Mouse (Mus musculus) olfactory bulb, adult 2 months (tissue): ENCODE data around the gene Tpte. TPM values are rescaled to one million over a fixed set of nuclear protein-coding genes. Genes with fewer than 3 reads are reported as not detected.
A peak's percentile ranks its signal among the peaks of the same experiment; 100 is the strongest.

Experiments
- H3K27ac ChIP-seq: fragments of 200-500 bp; 2 replicates; pipeline ENCODE4 v1.5.1; 2012; ENCODE audit warnings: low read depth, low read length; ENCODE audit not compliant: insufficient read depth
- H3K4me1 ChIP-seq: fragments of 200-500 bp; 2 replicates; pipeline ENCODE4 v1.6.1; 2012; ENCODE audit warnings: low read length; ENCODE audit not compliant: control insufficient read depth, insufficient read depth
- H3K4me3 ChIP-seq: fragments of 200-500 bp; 2 replicates; pipeline ENCODE4 v1.5.1; 2012; ENCODE audit warnings: mild to moderate bottlenecking, low read depth, low read length, moderate library complexity; ENCODE audit not compliant: insufficient read depth
- CTCF ChIP-seq: fragments of 200-500 bp; IDR thresholded peaks from 2 replicates; pipeline ENCODE4 v1.5.1; 2012; ENCODE audit warnings: low read depth, mild to moderate bottlenecking, low read length, moderate library complexity; ENCODE audit not compliant: insufficient read depth
- POLR2A ChIP-seq: fragments of 200-500 bp; IDR thresholded peaks from 2 replicates; pipeline ENCODE4 v1.6.1; 2012; ENCODE audit warnings: mild to moderate bottlenecking, low read depth, low read length, moderate library complexity; ENCODE audit not compliant: insufficient read depth
- whole genome bisulfite sequencing: fragments of 180-500 bp; shearing (Covaris S2); methylation state at CpG from one replicate; pipeline ENCODE4 v1.1.7; 2018; 5-methylcytosine and 5-hydroxymethylcytosine counted together
- polyA plus RNA-seq: library from polyadenylated mRNA; stranded (reverse); fragments of >200 nt; gene quantifications from 2 replicates; pipeline ENCODE4 v1.2.4, GENCODE M21; 2012; ENCODE audit warnings: low replicate concordance; ENCODE audit not compliant: missing spikeins, insufficient read depth, insufficient read length

Tpte gene
- polyA plus RNA-seq, 1 experiment = not detected

GRCm38 (mm10) chr8:22335426-22335825 lies 52.2 kb downstream of the Tpte start:
- Histone ChIP-seq H3K4me3 (no peak overlapping the region), H3K27ac (no peak overlapping the region), H3K4me1 (no peaks in the 10 kb centered on the region)
- 94% methylated on average over 13 of the region's 13 CpGs for WGBS
- TF ChIP-seq CTCF (no peak), POLR2A (no peak)

GRCm38 (mm10) chr8:22359359-22359758 lies 76.1 kb downstream of the Tpte start:
- no peak overlapping the region for H3K4me3 ChIP-seq
- no peak overlapping the region for H3K27ac ChIP-seq
- no peaks in the 10 kb centered on the region for H3K4me1 ChIP-seq
- TF ChIP-seq POLR2A = no peak
- no peak for TF ChIP-seq CTCF
- WGBS = 85% methylated on average over 6 of the region's 6 CpGs

- TF ChIP-seq CTCF = no peak
- no peak for TF ChIP-seq POLR2A
- 89% methylated on average over 6 of the region's 6 CpGs for WGBS
- H3K4me3 ChIP-seq = no peak overlapping the region
- H3K27ac ChIP-seq = no peak overlapping the region
- H3K4me1 ChIP-seq = no peaks in the 10 kb centered on the region
Observed at GRCm38 (mm10) chr8:22359882-22360281, 76.6 kb downstream of the Tpte start.

GRCm38 (mm10) chr8:22376311-22376710 lies 93.1 kb downstream of the Tpte start:
- no peaks in the 10 kb centered on the region for H3K4me1 ChIP-seq
- no peak overlapping the region for H3K27ac ChIP-seq
- WGBS = 92% methylated on average over 5 of the region's 5 CpGs
- no peak for TF ChIP-seq POLR2A
- TF ChIP-seq CTCF = no peak
- H3K4me3 ChIP-seq = no peak overlapping the region

GRCm38 (mm10) chr8:22376903-22377302 lies 93.7 kb downstream of the Tpte start:
- H3K4me3 ChIP-seq = no peak overlapping the region
- TF ChIP-seq POLR2A = no peak
- no peak for TF ChIP-seq CTCF
- no peaks in the 10 kb centered on the region for H3K4me1 ChIP-seq
- H3K27ac ChIP-seq = no peak overlapping the region
- 60% methylated on average over 5 of the region's 5 CpGs for WGBS

- Histone ChIP-seq H3K27ac (no peak overlapping the region), H3K4me3 (no peak overlapping the region), H3K4me1 (no peaks in the 10 kb centered on the region)
- TF ChIP-seq CTCF (no peak), POLR2A (no peak)
- WGBS = 47% methylated on average over 11 of the region's 11 CpGs
Observed at GRCm38 (mm10) chr8:22380934-22381333, 97.7 kb downstream of the Tpte start.

- 61% methylated on average over 19 of the region's 19 CpGs for whole genome bisulfite sequencing
- H3K4me3 ChIP-seq = peak overlapping the region; percentile 12
- no peak overlapping the region for H3K27ac ChIP-seq
- TF ChIP-seq CTCF = no peak
- TF ChIP-seq POLR2A = no peak
- H3K4me1 ChIP-seq = no peaks in the 10 kb centered on the region
Observed at GRCm38 (mm10) chr8:22382824-22383595, 99.8 kb downstream of the Tpte start.

GRCm38 (mm10) chr8:22385158-22385557 lies 101.9 kb downstream of the Tpte start:
- no peaks in the 10 kb centered on the region for H3K4me1 ChIP-seq
- no peak overlapping the region for H3K27ac ChIP-seq
- no peak for TF ChIP-seq CTCF
- TF ChIP-seq POLR2A = no peak
- WGBS = 89% methylated on average over 6 of the region's 6 CpGs
- H3K4me3 ChIP-seq = no peak overlapping the region

GRCm38 (mm10) chr8:22389874-22390273 lies 106.6 kb downstream of the Tpte start:
- 79% methylated on average over 10 of the region's 10 CpGs for WGBS
- no peaks in the 10 kb centered on the region for H3K4me1 ChIP-seq
- no peak overlapping the region for H3K27ac ChIP-seq
- no peak overlapping the region for H3K4me3 ChIP-seq
- TF ChIP-seq CTCF (no peak), POLR2A (no peak)

- H3K27ac ChIP-seq = no peak overlapping the region
- H3K4me1 ChIP-seq = no peaks in the 10 kb centered on the region
- no peak overlapping the region for H3K4me3 ChIP-seq
- 89% methylated on average over 8 of the region's 8 CpGs for WGBS
- TF ChIP-seq CTCF = no peak
- TF ChIP-seq POLR2A = no peak
Observed at GRCm38 (mm10) chr8:22390766-22391463, 107.7 kb downstream of the Tpte start.
